ENCODE assay signal across 8 mouse cellular contexts in the genomic region with DNA sequence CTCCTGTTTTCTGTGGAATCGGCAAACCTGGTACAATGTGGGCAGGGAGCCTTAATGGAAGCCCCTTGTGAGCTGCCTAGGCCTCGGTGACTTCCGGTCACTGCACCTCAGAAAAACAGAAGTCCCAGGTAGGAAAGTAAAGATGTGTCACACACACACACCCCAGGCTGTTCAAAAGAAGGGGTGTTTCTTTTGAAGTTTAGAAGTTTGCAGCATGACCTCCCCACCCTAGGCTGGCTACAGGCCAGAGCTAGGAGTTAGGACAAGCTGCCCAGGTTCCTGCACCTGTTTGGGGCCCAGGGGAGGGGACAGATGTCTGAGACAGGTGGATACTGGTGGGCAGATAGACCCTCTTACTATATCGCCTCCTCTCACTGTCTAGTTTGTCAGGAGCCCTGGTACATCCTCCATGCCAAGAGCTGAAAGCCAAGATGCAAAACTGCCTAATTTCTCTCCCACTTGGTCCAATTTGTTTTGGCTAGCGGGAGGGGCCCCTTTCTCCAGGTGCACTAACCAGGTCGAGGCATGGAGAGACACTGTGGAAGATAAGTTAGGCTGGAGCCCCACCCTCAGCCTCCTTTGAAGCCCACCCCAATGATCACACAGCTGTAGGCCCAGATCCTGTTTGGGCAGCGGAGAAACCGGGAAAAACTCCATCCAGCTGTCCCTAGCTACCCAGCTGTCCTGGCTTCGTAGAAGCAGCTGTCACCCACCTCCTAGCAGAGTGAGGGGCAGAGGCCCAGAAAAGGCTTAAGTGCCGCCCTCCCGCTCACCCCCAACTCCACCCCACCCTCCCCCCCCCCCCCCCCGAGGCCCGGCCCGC. TPM values are rescaled to one million over a fixed set of nuclear protein-coding genes. Genes with fewer than 3 reads are reported as not detected.
DNase-seq lines count a peak whose midpoint lies in the region; ATAC-seq lines count a peak whose summit lies in the region.

No protein-coding gene starts in this region.

- DNase-seq in heart, postnatal 25 days (ENCODE audit: low spot score) = no peak
- peak; percentile 55 for DNase-seq in embryonic facial prominence, embryonic 10.5 days (ENCODE audit: low spot score)
- no peak for DNase-seq in right cerebral cortex, adult 2 months (ENCODE audit: low spot score in 2 of 2)
- DNase-seq in frontal cortex, postnatal 10 days (ENCODE audit: low spot score in 2 of 2) = no peak
- DNase-seq in urinary bladder, postnatal 14 days (ENCODE audit: low spot score) = no peak

- peak overlapping the region; percentile 61 for H3K27ac ChIP-seq in heart, embryonic 15.5 days
- peak overlapping the region; percentile 82 for H3K27ac ChIP-seq in embryonic facial prominence, embryonic 10.5 days (replicated peaks)
- peak overlapping the region; percentile 62 for H3K27ac ChIP-seq in intestine, embryonic 16.5 days (ENCODE audit: low read length)
- H3K27ac ChIP-seq in midbrain, embryonic 15.5 days = peak overlapping the region; percentile 24; the same call in 1 of the 2 replicates

- H3K27me3 ChIP-seq in heart, embryonic 15.5 days = no peaks in the 10 kb centered on the region
- no peaks in the 10 kb centered on the region for H3K27me3 ChIP-seq in embryonic facial prominence, embryonic 10.5 days (replicated peaks; ENCODE audit: low read depth, poor library complexity, severe bottlenecking)
- no peaks in the 10 kb centered on the region for H3K27me3 ChIP-seq in intestine, embryonic 16.5 days (replicated peaks; ENCODE audit: control insufficient read depth, insufficient read depth, low read length)
- no peaks in the 10 kb centered on the region for H3K27me3 ChIP-seq in midbrain, embryonic 15.5 days (replicated peaks)

- H3K4me2 ChIP-seq in heart, embryonic 15.5 days = peak overlapping the region; percentile 64
- peak overlapping the region; percentile 51 for H3K4me2 ChIP-seq in intestine, embryonic 16.5 days (ENCODE audit: low read depth, low read length)
- no peak overlapping the region for H3K4me2 ChIP-seq in midbrain, embryonic 15.5 days

- 37% methylated on average over 11 of the region's 14 CpGs for WGBS in heart, embryonic 15.5 days
- 25% methylated on average over 14 of the region's 14 CpGs for WGBS in embryonic facial prominence, embryonic 10.5 days
- 38% methylated on average over 10 of the region's 14 CpGs for WGBS in intestine, embryonic 16.5 days
- 39% methylated on average over 9 of the region's 14 CpGs for WGBS in midbrain, embryonic 15.5 days

- peak overlapping the region; percentile 24; the same call in 1 of the 2 replicates for H3K4me3 ChIP-seq in heart, embryonic 15.5 days
- peak overlapping the region; percentile 49 for H3K4me3 ChIP-seq in embryonic facial prominence, embryonic 10.5 days
- peak overlapping the region; percentile 23; the same call in 1 of the 2 replicates for H3K4me3 ChIP-seq in intestine, embryonic 16.5 days (ENCODE audit: low read length)
- no peak overlapping the region for H3K4me3 ChIP-seq in midbrain, embryonic 15.5 days

- intact Hi-C loops in heart, postnatal 25 days (cut with DNase I) = no loop called here

- peaks cover 43% of the 10 kb centered on the region for H3K4me1 ChIP-seq in heart, embryonic 15.5 days (replicated peaks)
- H3K4me1 ChIP-seq in embryonic facial prominence, embryonic 10.5 days = peaks cover 59% of the 10 kb centered on the region
- H3K4me1 ChIP-seq in intestine, embryonic 16.5 days (ENCODE audit: control insufficient read depth, insufficient read depth, low read length) = peaks cover 38% of the 10 kb centered on the region
- H3K4me1 ChIP-seq in midbrain, embryonic 15.5 days = peaks cover 23% of the 10 kb centered on the region

- peak overlapping the region; percentile 42 for H3K9ac ChIP-seq in heart, embryonic 15.5 days
- peak overlapping the region; percentile 54; the same call in 1 of the 2 replicates for H3K9ac ChIP-seq in intestine, embryonic 16.5 days (ENCODE audit: low read depth, low read length)
- H3K9ac ChIP-seq in midbrain, embryonic 15.5 days = no peak overlapping the region

- peaks cover 40% of the 10 kb centered on the region for H3K36me3 ChIP-seq in heart, embryonic 15.5 days
- H3K36me3 ChIP-seq in embryonic facial prominence, embryonic 10.5 days (replicated peaks) = peaks cover 45% of the 10 kb centered on the region
- H3K36me3 ChIP-seq in intestine, embryonic 16.5 days (ENCODE audit: control insufficient read depth, insufficient read depth, low read length) = peaks cover 21% of the 10 kb centered on the region
- peaks cover 30% of the 10 kb centered on the region for H3K36me3 ChIP-seq in midbrain, embryonic 15.5 days (replicated peaks)

- ATAC-seq in heart, embryonic 15.5 days (replicated peaks; ENCODE audit: insufficient number of reproducible peaks, insufficient read depth, low FRiP score, low read depth) = no peak; the same call in 1 of the 2 replicates
- ATAC-seq in intestine, embryonic 16.5 days = peak; percentile 47
- peak; percentile 48; the same call in 1 of the 2 replicates for ATAC-seq in midbrain, embryonic 15.5 days (replicated peaks)

- no peaks in the 10 kb centered on the region for H3K9me3 ChIP-seq in heart, embryonic 15.5 days (replicated peaks)
- H3K9me3 ChIP-seq in embryonic facial prominence, embryonic 10.5 days = no peaks in the 10 kb centered on the region
- no peaks in the 10 kb centered on the region for H3K9me3 ChIP-seq in intestine, embryonic 16.5 days (ENCODE audit: control insufficient read depth, low read length)
- H3K9me3 ChIP-seq in midbrain, embryonic 15.5 days = no peaks in the 10 kb centered on the region

RNA-seq across cellular contexts. Expression of gene Trim8, which starts 16.2 kb away (rescaled TPM):
- polyA plus RNA-seq in heart, embryonic 15.5 days (2015; fragmentation: Nextera tagmentation; extraction: Ambion mirVana) = 15.9 and 19.2 TPM in 2 replicates
- 10 to 100 TPM; 37.3 to 40.6 TPM for total RNA-seq in heart, postnatal 25 days (2021)
- polyA plus RNA-seq in embryonic facial prominence, embryonic 10.5 days (2016; fragmentation: Nextera tagmentation; extraction: Ambion mirVana) = 19.5 and 20.9 TPM in 2 replicates
- polyA plus RNA-seq in intestine, embryonic 16.5 days (2015; fragmentation: Nextera tagmentation; extraction: Ambion mirVana) = 10.1 and 13.7 TPM in 2 replicates
- polyA plus RNA-seq in midbrain, embryonic 15.5 days (2015; fragmentation: Nextera tagmentation; extraction: Ambion mirVana) = 29.9 and 30.5 TPM in 2 replicates

RNA-seq across cellular contexts. Expression of gene Arl3, which starts 55.3 kb away (rescaled TPM):
- 86.9 and 91.8 TPM in 2 replicates for polyA plus RNA-seq in heart, embryonic 15.5 days (2015; fragmentation: Nextera tagmentation; extraction: Ambion mirVana)
- 10 to 100 TPM; 33.2 to 37.0 TPM for total RNA-seq in heart, postnatal 25 days (2021)
- 196 and 200 TPM in 2 replicates for polyA plus RNA-seq in embryonic facial prominence, embryonic 10.5 days (2016; fragmentation: Nextera tagmentation; extraction: Ambion mirVana)
- 53.9 and 64.5 TPM in 2 replicates for polyA plus RNA-seq in intestine, embryonic 16.5 days (2015; fragmentation: Nextera tagmentation; extraction: Ambion mirVana)
- polyA plus RNA-seq in midbrain, embryonic 15.5 days (2015; fragmentation: Nextera tagmentation; extraction: Ambion mirVana) = 209 and 210 TPM in 2 replicates

RNA-seq across cellular contexts. Expression of gene Sfxn2, which starts 55.4 kb away (rescaled TPM):
- polyA plus RNA-seq in heart, embryonic 15.5 days (2015; fragmentation: Nextera tagmentation; extraction: Ambion mirVana) = 8.8 and 10.9 TPM in 2 replicates
- total RNA-seq in heart, postnatal 25 days (2021) = 1 to 10 TPM; 3.1 to 4.2 TPM
- polyA plus RNA-seq in embryonic facial prominence, embryonic 10.5 days (2016; fragmentation: Nextera tagmentation; extraction: Ambion mirVana) = 21.0 and 22.6 TPM in 2 replicates
- polyA plus RNA-seq in intestine, embryonic 16.5 days (2015; fragmentation: Nextera tagmentation; extraction: Ambion mirVana) = 16.7 and 18.1 TPM in 2 replicates
- polyA plus RNA-seq in midbrain, embryonic 15.5 days (2015; fragmentation: Nextera tagmentation; extraction: Ambion mirVana) = 10.5 and 11.7 TPM in 2 replicates

Comparison
In these comparisons a context has a peak if more than half of its experiments do, and no peak if none do; other contexts are left out.
1. H3K27ac ChIP-seq: peak in every context shown above with its lines; median percentile 82 in embryonic facial prominence, embryonic 10.5 days; 62 in intestine, embryonic 16.5 days; 61 in heart, embryonic 15.5 days; 24 in midbrain, embryonic 15.5 days.